Mouse (Mus musculus): ENCODE measurements around the gene Rexo2.
A peak's percentile ranks its signal among the peaks of the same experiment; 100 is the strongest.
"Not testable (repeated sequence)": the region's sequence is repeated elsewhere in the genome, so short reads cannot be mapped to it uniquely, and the experiment has no call there.

The Rexo2 gene

GRCm38 (mm10) chr9:48480411-48481213, at the start of gene Rexo2:
TSS of gene Rexo2 (minus strand) at chr9:48480623.
- peak; percentile 83 for DNase-seq (ENCODE audit: low read depth, low spot score)

- DNase-seq (ENCODE audit: low read depth, low spot score): no peak
Measured at GRCm38 (mm10) chr9:48526520-48526919, 46.1 kb upstream of the Rexo2 start.

GRCm38 (mm10) chr9:48525566-48525965, 45.1 kb upstream of the Rexo2 start:
- DNase-seq (ENCODE audit: low read depth, low spot score): no peak

- not testable (repeated sequence) for DNase-seq (ENCODE audit: low read depth, low spot score)
Measured at GRCm38 (mm10) chr9:48520405-48520804, 40.0 kb upstream of the Rexo2 start.

- no peak for DNase-seq (ENCODE audit: low read depth, low spot score)
Measured at GRCm38 (mm10) chr9:48517372-48518130, 37.1 kb upstream of the Rexo2 start.

- no peak for DNase-seq (ENCODE audit: low read depth, low spot score)
Measured at GRCm38 (mm10) chr9:48516615-48517371, 36.4 kb upstream of the Rexo2 start.

- no peak for DNase-seq (ENCODE audit: low read depth, low spot score)
Measured at GRCm38 (mm10) chr9:48515332-48515731, 34.9 kb upstream of the Rexo2 start.

GRCm38 (mm10) chr9:48510134-48510533, 29.7 kb upstream of the Rexo2 start:
- DNase-seq (ENCODE audit: low read depth, low spot score): no peak

- DNase-seq (ENCODE audit: low read depth, low spot score): no peak
Measured at GRCm38 (mm10) chr9:48504741-48505365, 24.4 kb upstream of the Rexo2 start.

GRCm38 (mm10) chr9:48503001-48503400, 22.6 kb upstream of the Rexo2 start:
- no peak for DNase-seq (ENCODE audit: low read depth, low spot score)

- DNase-seq (ENCODE audit: low read depth, low spot score): no peak
Measured at GRCm38 (mm10) chr9:48501192-48501591, 20.8 kb upstream of the Rexo2 start.

GRCm38 (mm10) chr9:48495548-48495932, 15.1 kb upstream of the Rexo2 start:
- DNase-seq (ENCODE audit: low read depth, low spot score): no peak

GRCm38 (mm10) chr9:48494817-48495547, 14.6 kb upstream of the Rexo2 start, which contains the start of the genes Rbm7 and Gm5617:
TSS of gene Rbm7 (minus strand) at chr9:48495299.
TSS of gene Gm5617 (plus strand) at chr9:48495442.
- peak; percentile 87 for DNase-seq (ENCODE audit: low read depth, low spot score)

GRCm38 (mm10) chr9:48481214-48482134, 1.1 kb upstream of the Rexo2 start:
- DNase-seq (ENCODE audit: low read depth, low spot score): no peak

- DNase-seq (ENCODE audit: low read depth, low spot score): no peak
Measured at GRCm38 (mm10) chr9:48479838-48480410, 499 bp downstream of the Rexo2 start.

- DNase-seq (ENCODE audit: low read depth, low spot score): no peak
Measured at GRCm38 (mm10) chr9:48478808-48479207, 1.6 kb downstream of the Rexo2 start.

GRCm38 (mm10) chr9:48476236-48477165, 3.9 kb downstream of the Rexo2 start:
- DNase-seq (ENCODE audit: low read depth, low spot score): no peak

- DNase-seq (ENCODE audit: low read depth, low spot score): no peak
Measured at GRCm38 (mm10) chr9:48474367-48474766, 6.1 kb downstream of the Rexo2 start.

All from WW6 (cell line).